In the genomic region with DNA sequence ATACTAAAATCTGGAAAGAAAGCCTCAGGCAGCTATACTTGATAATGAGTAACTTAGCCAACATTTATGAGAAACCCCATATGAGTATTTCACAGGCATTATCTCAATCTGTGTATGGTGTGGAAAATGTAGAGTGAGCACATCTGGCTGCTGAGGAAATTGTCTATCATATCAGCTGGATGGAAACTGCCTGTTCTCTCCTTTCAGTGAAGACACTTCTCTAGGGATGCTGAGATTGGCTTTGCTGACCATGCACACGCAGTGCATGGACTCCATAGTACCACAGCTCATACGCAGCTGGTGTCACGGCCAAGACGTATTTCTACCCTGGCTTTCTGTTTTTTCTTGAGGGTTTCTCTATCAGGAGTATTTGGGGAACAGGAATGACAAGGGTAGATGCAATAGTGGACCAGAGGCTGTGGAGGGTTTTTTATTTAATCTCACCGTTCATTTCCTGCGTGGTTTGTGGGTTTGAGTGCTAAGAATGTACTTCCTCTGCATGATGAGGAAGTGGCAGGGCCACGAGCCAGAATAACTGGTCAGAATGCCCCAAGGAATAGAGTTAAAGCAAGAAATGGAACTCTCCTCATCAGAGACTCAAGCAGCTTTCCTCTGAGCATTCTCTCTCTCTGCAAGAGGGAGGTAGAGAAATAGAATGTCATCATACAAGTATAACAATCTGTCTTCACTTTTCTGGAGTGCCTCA, we compare ENCODE assay signal across 9 mouse cellular contexts.
DNase-seq lines count a peak whose midpoint lies in the region; ATAC-seq lines count a peak whose summit lies in the region.
"Had no signal": no experiment of that assay in that cellular context is flagged by ENCODE, and none has a peak within 500 bp of the region (broad histone marks: within the 10 kb centered on the region; RNA-seq: fewer than 3 reads in every experiment).

No protein-coding gene starts in this region.

- H3K27ac ChIP-seq in lung, embryonic 16.5 days (ENCODE audit: low read length), result 0 out of 2 replicates have a peak overlapping the region, but pooled peaks have one; percentile 17

- no peak overlapping the region for H3K4me2 ChIP-seq in lung, embryonic 16.5 days (ENCODE audit: low read depth, low read length)
- H3K4me2 ChIP-seq: liver, embryonic 13.5 days had no signal

- H3K9me3 ChIP-seq in lung, embryonic 16.5 days (ENCODE audit: control insufficient read depth, low read length), result no peaks in the 10 kb centered on the region
- H3K9me3 ChIP-seq: liver, embryonic 13.5 days had no signal

- intact Hi-C loops in left cerebral cortex, postnatal 36 days (cut with DNase I), result no loop called here

- peak; percentile 99 for ATAC-seq in hematopoietic stem cell, adult 5-6 weeks (replicated peaks in 1 of 2; ENCODE audit: insufficient read depth in 1 of 2, low FRiP score in 2 of 2, low TSS enrichment in 1 of 2, low read depth in 1 of 2, poor library complexity in 2 of 2, severe bottlenecking in 2 of 2)
- 0 out of 2 replicates have a peak, but pooled peaks have one; percentile 23 for ATAC-seq in lung, embryonic 16.5 days (ENCODE audit: low read depth)

- H3K4me3 ChIP-seq in lung, embryonic 16.5 days (ENCODE audit: low read length), result no peak overlapping the region
- H3K4me3 ChIP-seq: liver, embryonic 13.5 days had no signal

- no peak overlapping the region for H3K9ac ChIP-seq in lung, embryonic 16.5 days (ENCODE audit: low read length)
- H3K9ac ChIP-seq: liver, embryonic 13.5 days had no signal

- 52% methylated on average over 7 of the region's 7 CpGs for WGBS in lung, embryonic 16.5 days

- H3K27me3 ChIP-seq in lung, embryonic 16.5 days (ENCODE audit: control insufficient read depth, insufficient read depth, low read depth, low read length), result no peaks in the 10 kb centered on the region
- H3K27me3 ChIP-seq: liver, embryonic 13.5 days had no signal

- peak; percentile 66 to 73 for DNase-seq in B cell, adult 2 months
- peak; percentile 14 to 48 for DNase-seq in adrenal gland, postnatal 36 days
- no peak for DNase-seq in left cerebral cortex, postnatal 36 days (ENCODE audit: low spot score in 2 of 2)
- DNase-seq in left cerebral cortex, adult 8-10 months (ENCODE audit: low spot score in 2 of 2), result no peak
- no peak for DNase-seq in cerebellum, postnatal 25 days
- no peak for DNase-seq in layer of hippocampus, adult 18-20 months (ENCODE audit: low spot score in 2 of 2)
- DNase-seq: liver, embryonic 13.5 days had no signal

- H3K4me1 ChIP-seq in lung, embryonic 16.5 days (replicated peaks; ENCODE audit: control insufficient read depth, insufficient read depth, low read length), result peaks cover 6% of the 10 kb centered on the region

- H3K36me3 ChIP-seq in lung, embryonic 16.5 days (ENCODE audit: control insufficient read depth, insufficient read depth, low read length), result no peaks in the 10 kb centered on the region
- H3K36me3 ChIP-seq: liver, embryonic 13.5 days had no signal

Comparison
In these comparisons a context has a peak if more than half of its experiments do, and no peak if none do; other contexts are left out.
1. DNase-seq: peak in B cell, adult 2 months (2 of 2) and adrenal gland, postnatal 36 days (2 of 2); none in left cerebral cortex, postnatal 36 days (0 of 2), left cerebral cortex, adult 8-10 months (0 of 2), cerebellum, postnatal 25 days (0 of 2) and layer of hippocampus, adult 18-20 months (0 of 2).